Mouse (Mus musculus): ENCODE measurements around the gene Fan1. TPM values are rescaled to one million over a fixed set of nuclear protein-coding genes. Genes with fewer than 3 reads are reported as not detected.

The Fan1 gene
- total RNA-seq (2021), result 10 to 100 TPM; 15.4 to 16.1 TPM
- long read RNA-seq, experiment 1, partial matches to known transcripts, result 0 of 1 reads
- long read RNA-seq, experiment 1, other reads (novel, unspliced or antisense), result 1 of 1 reads
- long read RNA-seq, experiment 2, partial matches to known transcripts, result 2 of 3 reads
- long read RNA-seq, experiment 2, other reads (novel, unspliced or antisense), result 0 of 3 reads

DNA sequence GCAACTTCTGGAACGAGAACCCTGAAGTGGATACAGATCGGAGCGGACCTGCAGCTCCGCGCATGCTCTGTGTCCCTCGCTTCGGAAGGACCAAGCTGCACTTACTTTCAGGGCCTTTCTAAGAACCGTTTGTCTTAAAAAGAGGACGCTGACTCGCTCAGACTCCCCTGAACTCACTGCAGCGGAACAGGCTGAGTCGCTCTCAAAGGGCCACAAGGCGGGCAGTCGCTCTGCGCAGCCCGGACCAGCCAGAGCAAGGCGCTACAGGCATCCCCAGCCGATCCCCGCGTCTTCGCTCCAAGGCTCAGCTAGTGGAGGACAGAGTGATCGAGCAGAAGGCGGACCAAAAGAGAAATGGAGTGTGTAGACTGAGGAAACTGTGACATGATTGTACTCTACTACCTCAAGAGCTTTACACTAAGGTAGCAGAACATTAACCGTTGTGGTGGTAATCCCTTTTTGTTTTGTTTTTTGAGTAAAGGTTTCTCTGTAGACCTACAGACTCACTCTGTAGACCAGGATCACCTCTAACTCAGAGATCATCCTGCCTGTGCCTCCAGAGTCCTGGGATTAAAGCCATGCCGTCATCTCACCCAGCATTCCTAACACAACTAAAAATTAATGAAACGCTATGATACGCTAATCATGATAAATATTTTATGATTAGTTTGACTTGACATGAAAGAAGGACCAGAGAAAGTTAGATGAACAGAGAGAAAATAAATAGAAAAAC is at the start of gene Fan1:
Gene Fan1 (minus strand): TSS at position 266 of the 733 bp plus-strand sequence.
- peak; percentile 73 to 75 for DNase-seq (ENCODE audit: low spot score in 2 of 2)

DNA sequence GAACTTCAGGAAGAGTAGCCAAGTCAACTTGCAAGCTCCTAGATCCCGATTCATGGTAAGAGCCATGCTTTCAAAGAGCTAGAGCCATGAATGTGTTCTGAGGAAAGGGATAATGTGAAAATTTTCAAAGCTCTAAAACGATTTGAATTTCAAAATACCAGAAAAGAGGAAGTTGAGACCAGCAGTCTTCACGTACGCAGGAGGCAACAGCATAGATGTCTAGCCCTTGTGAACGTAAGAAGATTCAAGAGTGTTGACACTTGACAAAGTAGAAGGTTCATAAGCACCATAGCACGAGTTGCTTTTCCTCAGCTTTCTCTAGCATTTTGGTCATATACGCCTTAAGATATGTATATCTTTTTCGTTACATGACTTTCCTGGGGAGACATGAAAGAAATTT is 30.1 kb upstream of the Fan1 start:
- DNase-seq (ENCODE audit: low spot score in 2 of 2), result no peak

DNA sequence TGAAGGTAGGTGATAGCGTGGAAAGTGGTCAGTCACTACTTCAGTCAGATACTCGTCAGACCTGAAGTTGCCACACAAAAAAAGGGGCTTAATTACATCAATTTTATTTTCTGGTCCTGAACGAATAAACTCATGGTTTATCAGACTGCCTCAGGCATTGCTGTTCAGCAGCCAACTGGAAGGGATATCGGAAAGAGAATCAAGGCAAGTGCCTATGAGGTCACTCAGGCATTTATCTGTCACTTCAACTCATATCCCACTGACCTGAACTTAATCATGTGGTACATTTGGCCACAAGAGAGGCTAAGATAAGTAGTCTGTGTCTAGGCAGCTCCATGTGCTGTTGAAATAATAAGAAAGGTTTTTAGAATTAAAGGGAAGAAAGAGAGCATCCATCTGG is 28.6 kb upstream of the Fan1 start:
- DNase-seq (ENCODE audit: low spot score in 2 of 2), result no peak

DNA sequence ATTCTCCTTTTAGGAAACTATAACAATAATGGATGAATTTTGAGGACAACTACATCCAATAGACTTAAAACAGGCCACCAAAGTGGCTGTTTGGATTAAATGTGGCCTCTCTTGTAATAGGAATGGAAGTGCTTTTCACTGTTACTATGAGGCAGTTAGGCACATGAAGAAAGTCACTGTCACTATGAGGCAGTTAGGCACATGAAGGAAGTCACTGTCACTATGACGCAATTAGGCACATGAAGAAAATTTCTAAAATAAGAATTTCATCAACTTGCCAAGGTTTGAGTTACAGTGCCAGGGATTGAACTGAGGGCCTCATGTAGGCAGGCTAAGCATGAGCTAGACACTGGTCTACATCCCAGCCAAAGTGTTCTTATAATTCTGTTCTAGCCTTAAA is 26.8 kb upstream of the Fan1 start:
- DNase-seq (ENCODE audit: low spot score in 2 of 2), result no peak

DNA sequence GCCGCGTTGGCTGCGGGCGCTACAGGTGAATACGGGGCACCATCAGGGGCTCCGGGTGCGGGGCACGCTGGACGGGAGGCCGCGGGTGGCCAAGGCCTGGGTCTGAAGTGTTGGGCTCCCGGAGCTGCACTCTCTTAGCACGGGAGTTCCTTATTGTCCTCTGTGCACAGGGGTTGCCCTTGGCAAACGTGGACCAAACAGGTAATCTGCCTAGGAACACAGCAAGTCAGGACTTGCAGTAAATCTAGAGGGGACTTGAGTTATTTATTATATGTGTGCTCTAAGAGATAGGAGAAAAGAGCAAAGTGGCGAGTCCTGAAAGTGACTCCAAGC is 18.9 kb upstream of the Fan1 start:
- no peak for DNase-seq (ENCODE audit: low spot score in 2 of 2)

DNA sequence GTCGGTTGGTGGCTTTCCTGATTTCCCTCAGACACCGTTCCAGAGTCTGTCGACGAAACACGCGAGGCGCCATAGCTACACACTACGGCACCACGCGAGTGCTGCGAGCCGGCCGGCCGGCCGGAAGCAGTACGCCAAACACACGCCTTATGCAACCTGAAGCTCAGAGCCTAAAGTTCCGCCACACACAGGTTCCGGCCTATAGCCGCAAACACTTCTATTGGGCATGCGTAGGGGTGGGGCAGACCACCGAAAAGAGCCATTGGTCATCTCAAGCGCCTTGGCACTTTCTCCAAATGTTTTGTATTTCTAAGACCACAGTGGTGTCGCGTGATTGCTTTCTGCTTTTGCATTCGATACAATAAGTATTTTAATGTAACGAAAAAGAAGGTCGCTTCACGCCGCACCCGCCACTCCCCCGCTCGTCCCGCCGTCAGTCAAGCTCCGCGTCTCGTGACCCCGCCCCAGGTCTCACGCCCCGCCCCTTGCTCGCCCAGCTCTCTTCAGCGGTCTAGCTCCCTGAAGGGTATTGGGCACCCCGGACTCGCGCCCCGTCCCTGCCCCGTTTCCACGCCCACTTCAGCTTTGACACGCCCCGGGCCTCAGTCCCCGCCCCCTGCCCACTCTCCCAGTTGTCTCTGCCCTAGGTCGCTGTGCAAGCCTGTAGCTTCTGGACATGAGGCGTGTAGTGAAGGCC is 18.4 kb upstream of the Fan1 start, which contains the start of the genes Mphosph10 and Mcee:
Gene Mphosph10 (minus strand): TSS at position 147 of the 697 bp plus-strand sequence.
Gene Mcee (plus strand): TSS at position 486 of the 697 bp plus-strand sequence.
- peak; percentile 95 to 96 for DNase-seq (ENCODE audit: low spot score in 2 of 2)

DNA sequence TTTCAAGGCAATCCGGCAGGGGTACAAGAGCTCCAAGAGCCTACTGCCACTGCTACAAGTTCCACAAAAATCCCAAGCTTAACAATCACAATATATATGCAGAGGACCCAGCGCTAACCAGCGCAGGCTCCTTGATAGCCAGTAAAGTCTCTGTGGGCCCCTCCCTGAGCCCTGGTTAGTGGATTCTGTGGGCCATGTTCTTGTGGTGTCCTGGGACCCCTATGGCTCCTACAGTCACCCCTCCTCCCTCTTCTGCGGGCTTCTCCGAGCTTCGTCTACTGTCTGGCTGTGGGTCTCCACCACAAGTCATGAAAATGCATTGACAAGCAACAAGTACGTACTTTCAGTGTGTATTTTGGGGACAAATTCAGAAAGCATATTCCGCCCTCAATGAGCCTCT is 17.6 kb upstream of the Fan1 start:
- no peak for DNase-seq (ENCODE audit: low spot score in 2 of 2)

DNA sequence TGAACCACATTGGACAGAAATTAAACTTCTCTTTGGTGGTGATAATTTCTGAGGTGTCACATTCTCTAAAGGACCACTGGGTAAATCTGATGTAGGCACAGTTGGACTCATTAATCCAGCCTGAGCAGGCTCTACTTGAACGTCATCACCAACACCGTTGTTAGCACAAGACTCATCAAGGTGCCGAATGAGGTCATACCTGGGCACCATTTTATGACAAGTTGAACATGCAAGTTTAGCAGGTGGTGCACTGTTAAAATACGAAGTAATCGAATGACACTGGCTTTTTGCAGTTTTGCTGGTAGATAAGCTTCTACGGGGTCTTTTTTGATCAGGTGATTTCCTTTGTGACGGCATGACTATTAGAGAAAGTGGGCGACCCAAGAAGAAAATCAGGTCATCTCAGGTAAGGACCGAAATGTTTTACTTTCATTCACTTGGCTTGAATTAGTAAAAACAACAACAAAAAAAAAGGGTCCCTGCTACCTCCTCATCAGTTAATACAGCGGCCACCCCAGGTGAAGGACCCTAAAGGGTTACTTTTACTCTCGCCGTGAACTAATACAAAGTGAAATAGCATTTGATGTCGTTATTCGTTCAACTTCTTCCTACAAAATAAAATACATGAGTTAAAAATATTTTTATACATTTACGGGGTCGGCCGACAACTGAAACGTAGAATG is 607 bp downstream of the Fan1 start:
- no peak for DNase-seq (ENCODE audit: low spot score in 2 of 2)

DNA sequence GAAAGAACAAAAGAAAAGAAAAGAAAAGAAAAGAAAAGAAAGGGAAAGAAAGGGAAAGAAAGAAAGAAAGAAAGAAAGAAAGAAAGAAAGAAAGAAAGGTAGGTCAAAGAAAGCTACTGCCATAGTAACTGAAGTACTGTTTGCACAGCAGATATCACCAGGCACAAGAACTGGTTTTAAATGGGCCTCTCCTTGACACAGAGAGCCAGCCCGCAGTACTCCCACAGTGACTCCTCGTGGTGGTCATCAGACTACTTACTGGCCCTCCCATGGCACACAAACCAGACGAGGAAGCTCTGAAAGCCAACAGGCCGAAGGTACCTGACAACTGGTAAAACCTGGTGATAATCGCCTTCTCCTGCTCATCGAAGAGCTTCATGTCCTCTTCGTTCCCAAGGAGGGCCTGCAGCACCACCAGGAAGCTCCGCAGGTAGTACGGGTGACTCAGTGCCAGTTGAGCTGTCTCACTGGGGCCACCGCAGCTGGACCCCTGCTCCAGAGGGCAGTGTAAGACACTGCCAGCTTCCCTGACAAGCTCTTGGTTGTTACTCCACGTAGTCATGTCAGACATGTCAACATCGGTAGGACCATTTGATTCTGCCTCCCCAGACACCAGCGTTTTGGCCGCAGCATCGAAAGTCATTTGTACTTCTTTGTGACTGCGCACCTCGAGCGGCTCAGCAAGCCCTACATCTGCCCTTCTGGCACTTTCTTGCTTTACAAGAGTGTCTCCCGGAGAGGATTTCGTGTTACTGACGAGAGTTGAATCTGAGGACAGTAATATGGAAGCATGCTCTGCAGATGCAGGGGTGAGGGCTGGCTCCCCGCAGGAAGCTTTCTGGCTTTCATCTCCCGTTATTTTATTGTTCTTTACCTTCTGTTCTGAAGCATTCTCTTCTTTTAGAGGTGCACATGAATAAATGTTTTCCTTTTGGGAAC is 1.7 kb downstream of the Fan1 start:
- DNase-seq (ENCODE audit: low spot score in 2 of 2), result no peak

DNA sequence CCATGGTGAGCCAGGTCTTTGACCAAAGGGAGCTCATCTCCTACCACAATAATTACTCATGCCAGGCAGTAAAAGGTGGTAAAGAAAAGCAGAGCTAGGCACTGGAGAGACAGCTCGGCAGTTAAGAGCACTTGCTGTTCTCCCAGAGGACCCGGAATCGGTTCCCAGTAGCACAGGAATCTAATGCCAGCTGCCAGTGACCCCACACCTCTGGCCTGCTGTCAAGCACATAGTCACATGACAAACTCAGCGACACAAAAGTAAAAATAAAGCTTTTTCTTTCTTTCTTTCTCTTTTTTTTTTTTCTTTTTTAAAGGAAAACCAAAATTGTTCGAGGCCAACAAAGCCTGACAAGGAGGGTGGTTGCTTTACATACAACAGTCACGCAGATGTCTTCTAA is 4.1 kb downstream of the Fan1 start:
- no peak for DNase-seq (ENCODE audit: low spot score in 2 of 2)

DNA sequence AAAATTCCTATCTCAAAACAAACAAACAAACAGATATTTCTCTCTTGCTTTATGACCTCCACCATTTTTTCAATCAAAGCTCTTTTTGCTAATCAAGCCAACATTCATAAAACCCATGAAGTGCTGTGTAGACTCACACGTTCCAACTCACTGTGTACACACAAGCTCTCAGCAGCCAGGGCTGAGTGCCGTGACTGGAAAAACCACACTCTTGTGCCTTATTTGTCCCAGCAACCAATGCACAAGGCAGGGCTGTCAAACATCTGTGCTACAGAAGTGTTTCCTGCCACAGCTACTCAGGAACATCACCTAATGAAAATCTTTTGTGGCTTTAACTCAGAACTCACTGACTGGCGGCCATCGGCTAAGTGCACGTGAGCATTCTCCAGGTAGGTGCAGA is 8.0 kb downstream of the Fan1 start:
- DNase-seq (ENCODE audit: low spot score in 2 of 2), result no peak

DNA sequence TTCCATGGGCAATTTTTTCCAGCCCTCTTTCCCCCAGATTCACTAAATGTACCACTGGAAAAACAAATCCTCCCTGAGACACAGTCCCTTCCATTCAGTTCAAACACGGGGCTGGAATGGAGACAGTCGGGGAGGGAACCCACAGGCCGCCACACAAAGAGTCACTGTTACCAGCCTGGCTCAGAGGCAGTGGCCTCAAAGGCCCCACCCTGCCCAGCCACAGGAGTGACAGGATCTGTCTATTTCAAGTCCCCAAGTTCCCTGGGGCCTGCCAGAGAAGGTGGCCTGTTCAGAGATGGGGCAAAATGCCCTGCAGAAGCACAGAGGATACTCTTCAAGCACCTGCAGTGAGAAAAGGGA is 13.3 kb downstream of the Fan1 start:
- no peak for DNase-seq (ENCODE audit: low spot score in 2 of 2)

DNA sequence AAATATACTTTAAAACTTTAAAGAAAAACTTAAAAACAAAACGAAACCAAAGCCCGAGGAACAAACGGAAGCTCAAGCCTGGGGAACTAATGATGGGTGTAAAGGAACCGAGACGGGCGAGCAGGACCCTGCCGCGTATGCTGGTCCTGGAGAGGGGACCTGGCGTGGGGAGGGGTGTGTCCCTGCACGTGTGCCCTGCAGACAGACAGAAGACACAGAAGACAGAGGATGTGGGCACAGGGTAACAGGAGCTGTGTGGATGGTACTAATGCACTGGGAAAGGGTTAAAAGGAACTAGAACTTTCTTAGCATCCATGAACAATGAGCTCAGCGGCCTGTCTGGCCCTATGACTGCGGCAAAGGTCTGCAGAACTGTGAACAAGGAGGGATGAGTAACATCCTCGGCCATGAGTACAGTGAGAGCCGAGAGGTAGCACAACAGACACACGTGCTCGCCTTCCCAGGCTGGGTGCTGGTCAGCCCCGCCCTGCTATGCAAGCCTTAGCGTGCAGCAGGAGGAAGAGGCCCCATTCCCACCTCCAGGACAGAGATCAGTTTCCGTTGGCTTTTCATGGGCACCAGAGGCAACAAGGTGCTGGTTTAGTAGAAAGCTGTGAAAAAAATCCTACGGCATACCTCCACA is 13.8 kb downstream of the Fan1 start:
- DNase-seq (ENCODE audit: low spot score in 2 of 2), result no peak

DNA sequence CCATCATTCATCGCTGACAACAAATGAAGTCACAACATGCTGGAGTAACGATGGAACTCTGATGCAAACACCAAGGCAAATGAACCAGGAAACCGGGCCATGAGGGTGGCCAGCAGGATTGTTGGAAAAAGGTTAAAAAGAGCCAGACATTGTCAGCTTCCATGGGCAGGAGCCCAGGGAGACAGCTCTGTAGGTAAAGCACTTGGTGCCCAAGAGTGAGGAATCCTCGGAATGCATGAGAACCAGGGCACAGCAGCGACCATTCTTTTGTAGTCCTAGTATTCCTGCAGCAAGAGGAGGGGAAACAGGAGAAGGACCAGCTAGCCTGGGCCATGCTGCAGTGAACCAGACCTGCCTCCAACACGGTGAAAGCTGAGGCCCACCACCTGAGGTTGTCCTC is 15.2 kb downstream of the Fan1 start:
- no peak for DNase-seq (ENCODE audit: low spot score in 2 of 2)

DNA sequence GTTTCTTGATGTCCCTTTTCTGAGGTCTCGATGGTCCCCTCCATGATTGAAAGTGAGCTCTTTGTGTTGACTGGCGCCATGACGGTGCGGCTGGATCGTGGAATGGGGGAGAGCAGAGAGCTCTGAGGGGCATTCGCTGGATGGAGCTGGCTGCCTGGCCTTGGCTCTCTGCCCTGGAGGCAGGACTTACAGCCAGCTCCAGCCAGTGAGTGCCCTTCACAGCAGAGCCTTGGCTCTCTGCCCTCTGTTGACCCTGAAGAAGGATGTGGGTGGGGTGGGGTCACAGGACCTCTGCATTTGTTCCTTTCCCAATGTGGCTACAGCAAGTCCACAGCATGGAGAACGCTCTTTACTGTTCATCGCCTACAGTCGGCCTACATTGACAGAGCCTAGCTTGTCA is 16.5 kb downstream of the Fan1 start:
- DNase-seq (ENCODE audit: low spot score in 2 of 2), result peak; percentile 30 to 54

DNA sequence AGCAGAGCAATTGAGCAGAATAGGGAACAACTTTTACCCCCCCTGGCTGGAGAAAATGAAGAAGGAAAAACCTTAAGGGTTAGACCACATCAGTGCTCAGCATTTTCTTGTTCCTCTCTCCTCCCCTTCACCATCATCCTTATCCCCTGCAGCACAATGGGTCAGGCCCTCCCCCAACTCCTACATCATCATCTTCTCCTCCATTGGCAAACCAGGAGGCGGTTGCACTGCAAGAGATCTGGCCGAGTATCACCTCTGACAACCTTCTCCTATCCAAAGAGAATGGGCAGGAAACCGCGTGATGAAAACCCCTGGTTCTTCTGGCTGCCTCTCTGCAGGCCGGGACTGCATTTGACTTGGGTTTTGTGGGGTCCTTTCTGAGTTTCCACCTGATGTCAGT is 17.2 kb downstream of the Fan1 start:
- no peak for DNase-seq (ENCODE audit: low spot score in 2 of 2)

DNA sequence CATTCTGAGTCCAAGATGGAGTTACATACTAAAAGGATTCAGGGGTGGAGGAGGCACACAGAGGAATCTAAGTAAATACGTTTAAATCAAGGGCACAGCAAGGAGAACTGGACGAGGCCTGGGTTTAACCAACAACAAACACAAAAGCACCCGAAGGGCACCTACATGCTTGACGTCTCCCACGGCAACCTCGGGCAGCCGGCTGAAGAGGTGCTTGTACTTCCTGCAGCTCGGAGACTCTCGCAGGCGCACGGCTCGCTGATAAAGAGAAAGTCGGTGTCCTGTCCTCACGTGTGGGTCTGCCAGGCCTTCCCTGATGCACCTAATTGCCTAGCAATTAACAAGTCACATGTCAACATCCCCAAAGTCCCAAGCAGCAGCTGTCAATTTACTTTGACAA is 19.7 kb downstream of the Fan1 start:
- DNase-seq (ENCODE audit: low spot score in 2 of 2), result no peak

DNA sequence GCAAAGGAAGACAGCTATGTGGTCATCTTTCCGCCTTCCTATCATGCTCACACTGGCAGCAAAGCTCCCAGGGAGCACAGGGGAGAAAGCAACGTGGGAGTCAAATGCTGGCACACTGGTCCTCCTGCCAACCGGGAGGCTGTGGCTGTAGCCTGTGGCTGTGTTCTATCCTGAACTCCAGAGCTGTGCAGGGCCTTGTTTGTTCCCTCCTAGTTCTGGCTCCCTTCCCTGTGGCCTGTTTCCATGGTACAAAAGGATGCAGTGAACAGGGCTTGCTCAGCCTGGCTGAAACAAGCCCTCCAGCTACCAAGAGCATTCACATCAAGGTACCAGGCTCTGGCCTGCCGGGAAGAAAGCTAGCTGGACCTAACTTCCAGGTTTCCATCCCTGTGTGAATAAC is 22.8 kb downstream of the Fan1 start:
- DNase-seq (ENCODE audit: low spot score in 2 of 2), result no peak

DNA sequence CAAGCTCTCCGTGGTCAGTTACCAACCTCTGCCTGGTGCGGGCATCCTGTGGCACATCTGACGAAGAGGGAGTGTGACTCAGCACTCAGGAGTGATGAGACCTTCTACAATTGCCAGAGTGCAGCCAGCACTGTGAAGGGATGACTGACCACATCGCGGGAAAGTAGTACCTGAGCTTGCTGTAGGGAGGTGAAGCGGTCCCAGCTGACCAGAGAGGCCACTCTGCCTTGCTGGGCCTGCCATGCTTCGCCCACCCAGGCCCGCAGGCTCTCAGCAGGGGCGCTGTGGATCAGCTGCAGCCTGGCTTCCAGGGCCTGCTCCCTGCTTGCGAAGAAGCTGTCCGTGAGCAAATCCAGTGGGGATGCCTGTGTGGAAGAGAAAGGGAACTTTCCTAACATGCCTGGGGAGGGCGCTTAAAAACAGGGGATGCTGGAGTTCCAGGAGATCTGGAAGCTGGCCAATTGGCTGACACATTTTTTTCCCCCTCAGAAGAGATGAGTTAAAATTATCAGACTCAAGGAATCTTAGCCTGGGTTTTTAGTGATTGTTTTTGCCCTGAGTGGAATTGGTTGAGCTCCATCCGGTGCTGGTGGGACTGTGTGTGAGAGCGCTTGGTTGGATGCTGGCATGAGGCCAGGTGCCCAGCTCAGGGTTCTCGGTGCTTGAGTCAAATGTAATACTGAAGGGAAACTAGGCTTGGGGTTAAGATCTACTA is 24.6 kb downstream of the Fan1 start:
- DNase-seq (ENCODE audit: low spot score in 2 of 2), result no peak

DNA sequence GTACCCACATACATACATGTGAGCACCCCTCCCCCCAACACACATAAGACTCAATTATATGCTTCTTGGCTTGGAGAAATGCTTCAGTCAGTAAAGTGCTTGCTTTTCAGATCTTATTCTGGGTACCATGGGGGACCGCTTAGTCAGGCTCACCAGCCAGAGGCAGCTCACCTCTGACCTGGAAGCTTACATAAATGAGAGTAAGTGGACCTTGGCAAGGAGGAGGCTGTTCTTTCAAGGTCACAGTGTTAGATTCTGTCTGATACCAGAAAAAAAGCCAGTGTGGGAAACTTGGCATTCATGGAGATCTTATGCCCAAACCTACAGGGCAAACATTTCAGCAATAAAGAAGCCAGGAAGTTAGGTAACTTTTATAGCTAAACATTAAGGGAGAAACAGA is 26.1 kb downstream of the Fan1 start:
- DNase-seq (ENCODE audit: low spot score in 2 of 2), result no peak

Measured in adrenal gland, postnatal 4 days (tissue).